Mouse (Mus musculus): ENCODE data around the gene Pnmt. TPM values are rescaled to one million over a fixed set of nuclear protein-coding genes. Genes with fewer than 3 reads are reported as not detected.

The Pnmt gene
- total RNA-seq (2021): under 1 TPM; 0.39 to 0.53 TPM
- long read RNA-seq, experiment 1: 0 reads
- long read RNA-seq, experiment 2: 0 reads

- intact Hi-C loops (cut with DNase I; ENCODE audit: low total_unique reads): loop anchor here (5.0 kb wide), 1 partner anchor 39 kb away; the partner anchor contains the start of gene Ppp1r1b
- DNase-seq: no peak
Observed at GRCm38 (mm10) chr11:98385638-98386585, at the start of gene Pnmt. Gene Pnmt (plus strand): TSS chr11:98386450.

GRCm38 (mm10) chr11:98338507-98338961 lies 47.7 kb upstream of the Pnmt start:
- DNase-seq: peak; percentile 41

GRCm38 (mm10) chr11:98339071-98339501 lies 47.2 kb upstream of the Pnmt start:
- intact Hi-C loops (cut with DNase I; ENCODE audit: low total_unique reads): no loop called here

More at GRCm38 (mm10) chr11:98338507-98338961, 47.7 kb upstream of the Pnmt start:
- intact Hi-C loops (cut with DNase I; ENCODE audit: low total_unique reads): no loop called here

GRCm38 (mm10) chr11:98339679-98340287 lies 46.5 kb upstream of the Pnmt start:
- intact Hi-C loops (cut with DNase I; ENCODE audit: low total_unique reads): loop anchor here (5.0 kb wide), 2 partner anchors 98 to 118 kb away; partner anchors contain the start of gene Mien1
- DNase-seq: no peak

More at GRCm38 (mm10) chr11:98339071-98339501, 47.2 kb upstream of the Pnmt start:
- no peak for DNase-seq

GRCm38 (mm10) chr11:98340597-98340996 lies 45.7 kb upstream of the Pnmt start:
- no peak for DNase-seq
- intact Hi-C loops (cut with DNase I; ENCODE audit: low total_unique reads): loop anchor here (5.0 kb wide), 2 partner anchors 97 to 117 kb away; partner anchors contain the start of gene Mien1

- intact Hi-C loops (cut with DNase I; ENCODE audit: low total_unique reads): loop anchor here (5.0 kb wide), 2 partner anchors 96 to 116 kb away; partner anchors contain the start of gene Mien1
- no peak for DNase-seq
Observed at GRCm38 (mm10) chr11:98341174-98341573, 45.1 kb upstream of the Pnmt start.

GRCm38 (mm10) chr11:98342000-98342945 lies 44.0 kb upstream of the Pnmt start:
- DNase-seq: peak; percentile 85
- intact Hi-C loops (cut with DNase I; ENCODE audit: low total_unique reads): loop anchor here (5.0 kb wide), 2 partner anchors 95 to 115 kb away; partner anchors contain the start of gene Mien1

- intact Hi-C loops (cut with DNase I; ENCODE audit: low total_unique reads): loop anchor here (5.0 kb wide), 2 partner anchors 42 to 78 kb away; partner anchors contain the start of gene Pnmt
Observed at GRCm38 (mm10) chr11:98345253-98345652, 41.0 kb upstream of the Pnmt start.

GRCm38 (mm10) chr11:98346168-98346567 lies 40.1 kb upstream of the Pnmt start:
- intact Hi-C loops (cut with DNase I; ENCODE audit: low total_unique reads): loop anchor here (5.0 kb wide), 2 partner anchors 41 to 79 kb away; partner anchors contain the start of gene Pnmt
- no peak for DNase-seq

More at GRCm38 (mm10) chr11:98345253-98345652, 41.0 kb upstream of the Pnmt start:
- peak; percentile 66 for DNase-seq

GRCm38 (mm10) chr11:98347385-98348082 lies 38.7 kb upstream of the Pnmt start:
- intact Hi-C loops (cut with DNase I; ENCODE audit: low total_unique reads): loop anchor here (5.0 kb wide), 2 partner anchors 40 to 80 kb away; partner anchors contain the start of gene Pnmt
- DNase-seq: no peak

- intact Hi-C loops (cut with DNase I; ENCODE audit: low total_unique reads): loop anchor here (5.0 kb wide), 2 partner anchors 39 to 81 kb away; partner anchors contain the start of gene Pnmt
- DNase-seq: no peak
Observed at GRCm38 (mm10) chr11:98348083-98348961, 37.9 kb upstream of the Pnmt start, which contains the start of gene Ppp1r1b. Gene Ppp1r1b (plus strand): TSS chr11:98348404.

GRCm38 (mm10) chr11:98349308-98349707 lies 36.9 kb upstream of the Pnmt start:
- DNase-seq: no peak
- intact Hi-C loops (cut with DNase I; ENCODE audit: low total_unique reads): loop anchor here (5.0 kb wide), 2 partner anchors 38 to 82 kb away; partner anchors contain the start of gene Pnmt

GRCm38 (mm10) chr11:98352272-98352990 lies 33.8 kb upstream of the Pnmt start:
- intact Hi-C loops (cut with DNase I; ENCODE audit: low total_unique reads): no loop called here
- DNase-seq: no peak

GRCm38 (mm10) chr11:98353651-98354211 lies 32.5 kb upstream of the Pnmt start:
- intact Hi-C loops (cut with DNase I; ENCODE audit: low total_unique reads): no loop called here
- no peak for DNase-seq

- no peak for DNase-seq
- intact Hi-C loops (cut with DNase I; ENCODE audit: low total_unique reads): no loop called here
Observed at GRCm38 (mm10) chr11:98354445-98354844, 31.8 kb upstream of the Pnmt start.
